Mouse (Mus musculus): ENCODE results near the gene Csnk1g1.

DNA sequence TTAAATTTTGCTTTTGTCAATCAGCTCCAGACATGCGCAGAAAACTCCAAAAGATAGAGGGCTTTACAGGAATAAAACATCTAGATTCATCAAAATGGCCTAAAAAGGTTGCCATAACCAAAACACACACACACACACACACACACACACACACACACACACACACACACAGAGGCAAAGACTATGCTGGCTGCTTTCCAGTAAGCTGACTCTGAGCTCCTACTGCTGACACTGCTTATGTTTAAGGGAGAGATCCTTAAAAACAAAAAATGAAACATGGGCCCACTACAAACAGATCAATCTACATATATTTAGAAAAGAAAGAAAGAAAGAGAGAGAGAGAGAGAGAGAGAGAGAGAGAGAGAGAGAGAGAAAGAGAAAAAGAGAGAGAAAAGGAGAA lies 144.0 kb downstream of the Csnk1g1 start:
- TF ChIP-seq POLR2A (IDR thresholded peaks at IDR 0.05; ENCODE audit: insufficient read length, low read depth) (no peak), CEBPB (IDR thresholded peaks at IDR 0.05; ENCODE audit: insufficient read depth, poor library complexity, severe bottlenecking) (no peak), MYOG (IDR thresholded peaks at IDR 0.05; ENCODE audit: control insufficient read depth in 1 of 3, insufficient read depth in 1 of 3, insufficient read length in 2 of 3, low read depth in 2 of 3) (no peak), E2F4 (IDR thresholded peaks at IDR 0.05; ENCODE audit: insufficient read depth) (no peak)

Data from myocyte (in vitro differentiated cells).